Mouse (Mus musculus) testis, adult 2 months (tissue): ENCODE data around the gene Ezr.

Experiments used
- CTCF ChIP-seq: fragments of 200-500 bp; IDR thresholded peaks from 2 replicates; pipeline ENCODE4 v1.5.1; 2012; ENCODE audit warnings: low read depth, mild to moderate bottlenecking, inconsistent platforms, low read length, moderate library complexity; ENCODE audit not compliant: control insufficient read depth, insufficient read depth, insufficient replicate concordance
- POLR2A ChIP-seq: fragments of 200-500 bp; IDR thresholded peaks from 2 replicates; pipeline ENCODE4 v1.6.1; 2012; ENCODE audit warnings: low read depth, mild to moderate bottlenecking, inconsistent platforms, low read length, moderate library complexity; ENCODE audit not compliant: control insufficient read depth

- no peak for TF ChIP-seq POLR2A
- TF ChIP-seq CTCF = no peak
Observed at GRCm38 (mm10) chr17:6778332-6778683, 4.3 kb downstream of the Ezr start.
